Mouse (Mus musculus) C2C12 (cell line): ENCODE measurements around the gene Gm20696. TPM values are rescaled to one million over a fixed set of nuclear protein-coding genes. Genes with fewer than 3 reads are reported as not detected.

ENCODE experiments used
- H3K27me3 ChIP-seq: one replicate; pipeline ENCODE4 v1.6.1; 2011; ENCODE audit not compliant: control insufficient read depth, insufficient read depth, insufficient read length
- H3K36me3 ChIP-seq: one replicate; pipeline ENCODE4 v1.6.1; 2011; ENCODE audit not compliant: control insufficient read depth, insufficient read depth
- H3K4me3 ChIP-seq: one replicate; pipeline ENCODE4 v1.5.1; 2011; ENCODE audit warnings: mild to moderate bottlenecking, control low read depth; ENCODE audit not compliant: poor library complexity, insufficient read depth, severe bottlenecking
- H3K79me2 ChIP-seq: one replicate; pipeline ENCODE4 v1.6.1; 2011; ENCODE audit not compliant: control insufficient read depth, insufficient read depth
- H3K79me3 ChIP-seq: one replicate; pipeline ENCODE4 v1.6.1; 2011; ENCODE audit warnings: low read depth, control low read depth
- H3ac ChIP-seq: one replicate; pipeline ENCODE3; 2011; ENCODE audit warnings: low read depth; ENCODE audit not compliant: control insufficient read depth, insufficient read length
- CEBPB ChIP-seq: IDR thresholded peaks from one replicate; pipeline ENCODE4 v1.6.1; 2011; ENCODE audit warnings: low read depth, mild to moderate bottlenecking, control low read depth, moderate library complexity
- CTCF ChIP-seq: IDR thresholded peaks from one replicate; pipeline ENCODE4 v1.5.1; 2011; ENCODE audit not compliant: control insufficient read depth, insufficient read depth, insufficient read length
- FOSL1 ChIP-seq: IDR thresholded peaks from one replicate; pipeline ENCODE4 v1.8.0; 2011; ENCODE audit warnings: mild to moderate bottlenecking, low read length; ENCODE audit not compliant: poor library complexity, insufficient read depth, severe bottlenecking
- MAX ChIP-seq: IDR thresholded peaks from one replicate; pipeline ENCODE4 v1.6.1; 2011; ENCODE audit warnings: mild to moderate bottlenecking, control low read depth
- MYOD1 ChIP-seq: IDR thresholded peaks from one replicate; pipeline ENCODE4 v1.6.1; 2011; ENCODE audit warnings: low read depth; ENCODE audit not compliant: control insufficient read depth, insufficient read length
- MYOG ChIP-seq: IDR thresholded peaks from one replicate; pipeline ENCODE4 v1.6.1; 2011; ENCODE audit not compliant: control insufficient read depth, insufficient read length; ENCODE audit errors: extremely low read depth
- USF1 ChIP-seq: IDR thresholded peaks from one replicate; pipeline ENCODE4 v1.6.1; 2011; ENCODE audit warnings: low read depth, mild to moderate bottlenecking, control low read depth, moderate library complexity
- polyA plus RNA-seq: library from polyadenylated mRNA; unstranded; fragments of >200 nt; fragmentation: generic; extraction: Trizol; gene quantifications from one replicate; pipeline ENCODE4 v1.2.1, GENCODE M21; 2012; ENCODE audit warnings: missing spikeins

Gene Gm20696
- polyA plus RNA-seq, 1 experiment = 0.20 TPM

- Histone ChIP-seq H3K36me3 (no peaks in the 10 kb centered on the region), H3ac (no peak overlapping the region), H3K79me3 (no peaks in the 10 kb centered on the region), H3K27me3 (no peaks in the 10 kb centered on the region), H3K4me3 (no peak overlapping the region), H3K79me2 (no peaks in the 10 kb centered on the region)
- TF ChIP-seq CEBPB (no peak), MYOG (no peak), USF1 (no peak), FOSL1 (no peak), MAX (no peak), CTCF (no peak), MYOD1 (no peak)
Measured at GRCm38 (mm10) chr6:99265945-99266656, 400.5 kb downstream of the Gm20696 start.

- no peaks in the 10 kb centered on the region for H3K36me3 ChIP-seq
- H3ac ChIP-seq = no peak overlapping the region
- TF ChIP-seq MYOD1 (no peak), MYOG (no peak), USF1 (no peak), FOSL1 (no peak), CTCF (no peak), CEBPB (no peak), MAX (no peak)
- H3K79me3 ChIP-seq = no peaks in the 10 kb centered on the region
- no peaks in the 10 kb centered on the region for H3K27me3 ChIP-seq
- H3K79me2 ChIP-seq = no peaks in the 10 kb centered on the region
- no peak overlapping the region for H3K4me3 ChIP-seq
Measured at GRCm38 (mm10) chr6:99265173-99265572, 401.4 kb downstream of the Gm20696 start.

GRCm38 (mm10) chr6:99264192-99265093 is 402.2 kb downstream of the Gm20696 start:
- no peak for TF ChIP-seq CTCF
- no peak for TF ChIP-seq CEBPB
- no peak for TF ChIP-seq FOSL1
- no peak for TF ChIP-seq MAX
- TF ChIP-seq USF1 = no peak
- no peak for TF ChIP-seq MYOG
- no peak for TF ChIP-seq MYOD1
- no peaks in the 10 kb centered on the region for H3K79me2 ChIP-seq
- H3K27me3 ChIP-seq = no peaks in the 10 kb centered on the region
- H3ac ChIP-seq = no peak overlapping the region
- H3K36me3 ChIP-seq = no peaks in the 10 kb centered on the region
- H3K79me3 ChIP-seq = no peaks in the 10 kb centered on the region
- H3K4me3 ChIP-seq = no peak overlapping the region

GRCm38 (mm10) chr6:99263886-99264185 is 402.8 kb downstream of the Gm20696 start:
- no peaks in the 10 kb centered on the region for H3K79me2 ChIP-seq
- no peak overlapping the region for H3ac ChIP-seq
- H3K36me3 ChIP-seq = no peaks in the 10 kb centered on the region
- TF ChIP-seq MAX = no peak
- no peak for TF ChIP-seq MYOG
- no peak for TF ChIP-seq USF1
- TF ChIP-seq CTCF = no peak
- TF ChIP-seq FOSL1 = no peak
- no peak for TF ChIP-seq CEBPB
- TF ChIP-seq MYOD1 = no peak
- no peaks in the 10 kb centered on the region for H3K79me3 ChIP-seq
- H3K27me3 ChIP-seq = no peaks in the 10 kb centered on the region
- no peak overlapping the region for H3K4me3 ChIP-seq

- H3K79me3 ChIP-seq = no peaks in the 10 kb centered on the region
- H3K79me2 ChIP-seq = no peaks in the 10 kb centered on the region
- no peak overlapping the region for H3K4me3 ChIP-seq
- H3K27me3 ChIP-seq = no peaks in the 10 kb centered on the region
- no peaks in the 10 kb centered on the region for H3K36me3 ChIP-seq
- no peak overlapping the region for H3ac ChIP-seq
- no peak for TF ChIP-seq USF1
- TF ChIP-seq MYOG = no peak
- TF ChIP-seq MAX = no peak
- no peak for TF ChIP-seq CEBPB
- TF ChIP-seq FOSL1 = no peak
- no peak for TF ChIP-seq MYOD1
- TF ChIP-seq CTCF = no peak
Measured at GRCm38 (mm10) chr6:99263061-99263885, 403.3 kb downstream of the Gm20696 start.
